Mouse (Mus musculus): ENCODE measurements at regions not wholly inside any gene's neighbourhood (a gene's known extent, or its start where the extent isn't known, plus 50 kb on each side); places are given as distances from the start of the nearest gene placed in this dataset.

GRCm38 (mm10) chr3:42213163-42213562, 470.8 kb downstream of the D3Ertd751e start:
- no peak for TF ChIP-seq CTCF (IDR thresholded peaks at IDR 0.05; ENCODE audit: control insufficient read depth, insufficient read depth, insufficient read length)
- TF ChIP-seq USF1 (IDR thresholded peaks at IDR 0.05; ENCODE audit: low read depth) = no peak
- TF ChIP-seq MYOG (IDR thresholded peaks at IDR 0.05; ENCODE audit: control insufficient read depth, extremely low read depth, insufficient read length) = no peak

All from C2C12 (cell line).